Mouse (Mus musculus) neural tube, embryonic 14.5 days (tissue): ENCODE data around the gene Slc35a1. TPM values are rescaled to one million over a fixed set of nuclear protein-coding genes. Genes with fewer than 3 reads are reported as not detected.
A peak's percentile ranks its signal among the peaks of the same experiment; 100 is the strongest.
"Not testable (repeated sequence)": the region's sequence is repeated elsewhere in the genome, so short reads cannot be mapped to it uniquely, and the experiment has no call there.

Experiments used
- ATAC-seq: fragments of 200-750 bp; cut with Nextera tagmentation; 2 replicates; pipeline ENCODE4 v1.8.0; 2017; ENCODE audit warnings: low read depth, mild to moderate bottlenecking, moderate TSS enrichment, moderate library complexity
- H3K27ac ChIP-seq: fragments of 300-500 bp; sonication (generic); 2 replicates; pipeline ENCODE4 v1.5.1; 2014; ENCODE audit warnings: low read depth, mild to moderate bottlenecking, control low read depth, low read length, moderate library complexity, mixed read lengths
- H3K27me3 ChIP-seq: fragments of 300-500 bp; sonication (generic); 2 replicates; pipeline ENCODE4 v1.6.1; 2014; ENCODE audit warnings: low read length; ENCODE audit not compliant: control insufficient read depth, insufficient read depth
- H3K36me3 ChIP-seq: fragments of 300-500 bp; sonication (generic); 2 replicates; pipeline ENCODE4 v1.6.1; 2014; ENCODE audit warnings: low read length, mixed read lengths; ENCODE audit not compliant: control insufficient read depth, insufficient read depth
- H3K4me1 ChIP-seq: fragments of 300-500 bp; sonication (generic); 2 replicates; pipeline ENCODE4 v1.6.1; 2014; ENCODE audit warnings: low read length; ENCODE audit not compliant: control insufficient read depth, insufficient read depth
- H3K4me2 ChIP-seq: fragments of 300-500 bp; sonication (generic); 2 replicates; pipeline ENCODE4 v1.6.1; 2014; ENCODE audit warnings: mild to moderate bottlenecking, low read depth, low read length, control low read depth
- H3K4me3 ChIP-seq: fragments of 300-500 bp; sonication (generic); 2 replicates; pipeline ENCODE4 v1.5.1; 2014; ENCODE audit warnings: low read depth, low read length, control low read depth, mixed read lengths
- H3K9ac ChIP-seq: fragments of 300-500 bp; sonication (generic); replicated peaks from 2 replicates; pipeline ENCODE4 v1.6.1; 2014; ENCODE audit warnings: low read depth, mild to moderate bottlenecking, control low read depth, low read length, mixed read lengths
- H3K9me3 ChIP-seq: fragments of 300-500 bp; sonication (generic); 2 replicates; pipeline ENCODE4 v1.6.1; 2016; ENCODE audit warnings: low read length; ENCODE audit not compliant: control insufficient read depth
- WGBS: fragments of 180-500 bp; shearing (Covaris S2); extraction: QIAGEN DNeasy Blood & Tissue Kit; methylation state at CpG from one replicate; pipeline ENCODE4 v1.1.7; 2014; 5-methylcytosine and 5-hydroxymethylcytosine counted together
- polyA plus RNA-seq: library from polyadenylated mRNA; unstranded; fragments of >200 nt; fragmentation: Nextera tagmentation; extraction: Ambion mirVana; gene quantifications from 2 replicates; pipeline ENCODE4 v1.2.1, GENCODE M21; 2014

Gene Slc35a1
- polyA plus RNA-seq = 51.4 and 55.5 TPM in 2 replicates

- peaks cover 5% of the 10 kb centered on the region; the same call in 1 of the 2 replicates for H3K4me1 ChIP-seq
- peak; percentile 98 for ATAC-seq
- WGBS = under 1% methylated on average over 63 of the region's 65 CpGs
Measured at GRCm38 (mm10) chr4:34686874-34687567, at the start of gene Slc35a1. TSS of gene Slc35a1 (minus strand) at chr4:34687438.

GRCm38 (mm10) chr4:34734461-34734860 lies 47.2 kb upstream of the Slc35a1 start:
- Histone ChIP-seq H3K27me3 (no peaks in the 10 kb centered on the region), H3K4me3 (no peak overlapping the region), H3K4me2 (no peak overlapping the region), H3K36me3 (no peaks in the 10 kb centered on the region), H3K27ac (no peak overlapping the region), H3K9me3 (no peaks in the 10 kb centered on the region), H3K4me1 (no peaks in the 10 kb centered on the region), H3K9ac (no peak overlapping the region)
- WGBS = 81% methylated on average over 3 of the region's 3 CpGs
- ATAC-seq = no peak

More at GRCm38 (mm10) chr4:34686874-34687567, at the start of gene Slc35a1:
- H3K27ac ChIP-seq = peak within 1 kb of the TSS; percentile 95
- no peaks in the 10 kb centered on the region for H3K9me3 ChIP-seq
- peak within 1 kb of the TSS; percentile 63 for H3K4me3 ChIP-seq
- peaks cover 4% of the 10 kb centered on the region for H3K36me3 ChIP-seq
- peak within 1 kb of the TSS; percentile 64 for H3K4me2 ChIP-seq
- peak within 1 kb of the TSS; percentile 87 for H3K9ac ChIP-seq
- no peaks in the 10 kb centered on the region for H3K27me3 ChIP-seq

GRCm38 (mm10) chr4:34733415-34733814 lies 46.2 kb upstream of the Slc35a1 start:
- 53% methylated on average over 2 of the region's 2 CpGs for WGBS
- not testable (repeated sequence) for H3K4me3 ChIP-seq, H3K9ac ChIP-seq, H3K36me3 ChIP-seq, H3K4me2 ChIP-seq, H3K9me3 ChIP-seq, H3K4me1 ChIP-seq, H3K27ac ChIP-seq, H3K27me3 ChIP-seq, ATAC-seq

DNA sequence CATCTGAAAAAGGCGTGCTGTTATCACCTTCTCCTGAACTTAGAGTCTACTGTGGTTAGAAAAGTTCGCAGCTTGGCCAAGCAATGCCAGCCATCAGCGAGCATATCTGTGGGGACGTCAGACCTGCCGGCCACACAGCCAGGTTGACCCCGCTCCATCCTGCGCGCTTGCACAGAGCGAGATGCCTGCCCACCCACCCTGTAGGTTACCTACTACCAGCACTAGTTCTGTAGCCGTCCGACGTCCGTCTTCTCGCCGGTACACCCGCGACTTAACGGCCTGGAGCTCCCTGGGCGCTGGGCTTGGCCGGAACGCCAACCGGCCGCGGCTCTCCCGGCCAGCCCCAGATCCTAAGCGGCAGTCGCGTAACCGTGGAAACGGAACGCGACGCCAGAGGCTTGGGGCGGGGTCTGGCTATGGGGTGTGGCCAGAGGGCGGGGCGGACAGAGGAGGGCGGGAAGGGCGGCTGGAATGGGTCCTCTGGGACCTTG lies 42.7 kb upstream of the Slc35a1 start, which contains the start of gene Cfap206:
Gene Cfap206 (minus strand): TSS at position 356 of the 491 bp plus-strand sequence.
- peak; percentile 96 for ATAC-seq

DNA sequence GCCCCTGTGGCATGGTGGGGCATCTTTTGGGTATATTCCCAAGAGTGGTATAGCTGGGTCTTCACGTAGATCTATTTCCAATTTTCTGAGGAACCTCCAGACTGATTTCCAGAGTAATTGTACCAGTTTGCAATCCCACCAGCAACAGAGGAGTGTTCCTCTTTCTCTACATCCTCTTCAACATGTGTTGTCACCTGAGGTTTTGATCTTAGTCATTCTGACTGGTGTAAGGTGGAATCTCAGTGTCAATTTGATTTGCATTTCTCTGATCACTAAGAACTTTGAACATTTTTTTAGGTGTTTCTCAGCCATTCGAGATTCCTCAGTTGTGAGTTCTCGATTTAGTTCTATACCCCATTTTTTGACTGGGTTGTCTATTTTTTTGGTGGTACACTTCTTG lies 38.5 kb upstream of the Slc35a1 start:
- H3K4me2 ChIP-seq, H3K36me3 ChIP-seq, H3K4me3 ChIP-seq, H3K27me3 ChIP-seq, H3K9ac ChIP-seq, H3K27ac ChIP-seq, ATAC-seq, H3K9me3 ChIP-seq, H3K4me1 ChIP-seq: not testable (repeated sequence)
- WGBS = 94% methylated on average over 3 of the region's 3 CpGs

More for the DNA sequence above, 42.7 kb upstream of the Slc35a1 start, which contains the start of gene Cfap206:
- peak within 1 kb of the TSS; percentile 45 for H3K4me3 ChIP-seq
- no peak within 1 kb of the TSS for H3K27ac ChIP-seq
- H3K36me3 ChIP-seq = no peaks in the 10 kb centered on the region
- peak within 1 kb of the TSS; percentile 25; the same call in 1 of the 2 replicates for H3K9ac ChIP-seq
- no peaks in the 10 kb centered on the region for H3K9me3 ChIP-seq
- WGBS = under 1% methylated on average over 38 of the region's 38 CpGs
- peak within 1 kb of the TSS; percentile 94 for H3K4me2 ChIP-seq
- H3K27me3 ChIP-seq = no peaks in the 10 kb centered on the region
- H3K4me1 ChIP-seq = no peaks in the 10 kb centered on the region

DNA sequence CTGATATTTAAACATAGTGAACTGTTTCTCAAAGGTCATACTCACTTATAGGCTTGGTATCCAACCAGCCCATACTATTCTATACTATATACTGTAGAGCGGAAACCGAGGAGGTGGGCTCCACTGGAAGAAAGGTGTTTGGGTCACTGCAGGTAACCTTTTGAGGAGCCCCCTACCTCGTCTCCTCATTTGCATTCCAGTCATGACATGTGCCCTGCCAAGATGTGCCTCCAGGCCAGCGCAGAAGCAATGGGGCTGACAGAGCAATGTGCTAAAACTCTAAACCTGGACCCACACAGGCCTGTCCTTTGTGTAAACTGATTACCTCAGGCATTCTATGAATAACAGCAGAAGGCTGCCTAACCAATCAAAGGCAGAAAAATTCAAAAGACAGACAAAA lies 37.1 kb upstream of the Slc35a1 start:
- H3K36me3 ChIP-seq = no peaks in the 10 kb centered on the region
- ATAC-seq = no peak
- WGBS = 57% methylated on average over 4 of the region's 4 CpGs

DNA sequence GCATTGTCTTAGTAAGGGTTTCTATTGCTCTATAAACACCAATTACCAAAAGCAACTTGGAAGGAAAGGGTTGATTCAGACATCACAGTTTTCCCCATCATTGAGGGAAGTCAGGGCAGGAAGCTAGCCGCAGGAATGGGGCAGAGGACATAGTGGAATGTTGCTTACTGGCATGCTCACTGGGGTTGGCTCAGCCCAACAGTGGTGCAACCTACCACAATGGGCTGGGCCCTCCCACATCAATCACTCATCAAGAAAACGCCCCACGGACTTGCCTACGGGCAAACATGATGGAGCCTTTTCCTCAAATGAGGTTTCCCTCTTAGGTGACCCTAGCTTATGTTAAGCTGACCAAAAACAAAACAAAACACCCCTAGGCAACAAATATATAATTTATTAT lies 35.9 kb upstream of the Slc35a1 start:
- WGBS = 77% methylated on average over 4 of the region's 4 CpGs
- no peaks in the 10 kb centered on the region for H3K27me3 ChIP-seq
- H3K4me1 ChIP-seq = no peaks in the 10 kb centered on the region
- H3K36me3 ChIP-seq = no peaks in the 10 kb centered on the region
- H3K9ac ChIP-seq = no peak overlapping the region
- H3K4me3 ChIP-seq = no peak overlapping the region
- no peak overlapping the region for H3K27ac ChIP-seq
- H3K4me2 ChIP-seq = no peak overlapping the region
- ATAC-seq = no peak
- no peaks in the 10 kb centered on the region for H3K9me3 ChIP-seq

More for the DNA sequence above, 37.1 kb upstream of the Slc35a1 start:
- no peak overlapping the region for H3K4me2 ChIP-seq
- H3K27me3 ChIP-seq = no peaks in the 10 kb centered on the region
- no peaks in the 10 kb centered on the region for H3K4me1 ChIP-seq
- H3K9ac ChIP-seq = no peak overlapping the region
- H3K4me3 ChIP-seq = no peak overlapping the region
- no peak overlapping the region for H3K27ac ChIP-seq
- no peaks in the 10 kb centered on the region for H3K9me3 ChIP-seq

DNA sequence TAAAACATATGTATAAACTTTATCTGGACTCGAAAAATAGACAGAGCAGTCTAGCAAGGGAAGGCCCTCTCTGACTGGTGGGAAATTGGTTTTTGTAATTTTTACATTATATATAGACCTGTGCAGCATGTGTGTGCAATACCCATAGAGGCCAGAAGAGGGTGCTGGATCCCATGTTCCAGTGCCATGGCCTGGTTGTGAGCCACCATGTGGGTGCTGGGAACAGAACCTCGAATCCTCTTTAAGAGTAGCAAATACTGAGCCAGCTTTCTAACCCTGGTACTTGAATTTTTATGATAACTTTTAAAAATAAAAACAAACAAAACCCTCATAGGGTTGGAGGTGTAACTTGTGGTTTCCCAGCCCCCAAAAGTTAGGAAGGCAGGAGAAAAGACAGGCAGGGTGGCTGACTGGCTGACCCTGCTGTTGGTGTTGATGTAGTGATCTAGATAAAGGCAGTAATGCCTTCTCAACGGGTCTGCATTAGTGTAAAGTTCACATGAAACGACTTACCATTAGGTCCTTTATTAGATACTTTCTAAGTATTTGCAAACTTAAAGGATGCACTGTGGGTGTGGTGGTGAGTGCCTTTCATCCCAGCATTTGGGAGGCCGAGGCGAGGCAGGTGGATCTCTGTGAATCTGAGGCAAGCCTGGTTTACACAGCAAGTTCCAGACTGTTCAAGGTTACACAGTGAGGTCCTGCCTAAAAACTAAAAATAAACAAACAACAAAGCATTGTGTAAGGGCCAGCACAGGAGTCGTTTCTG lies 33.1 kb upstream of the Slc35a1 start:
- Histone ChIP-seq H3K9ac (no peak overlapping the region), H3K4me1 (no peaks in the 10 kb centered on the region), H3K27me3 (no peaks in the 10 kb centered on the region), H3K27ac (no peak overlapping the region), H3K36me3 (no peaks in the 10 kb centered on the region), H3K9me3 (no peaks in the 10 kb centered on the region), H3K4me2 (no peak overlapping the region), H3K4me3 (no peak overlapping the region)
- no peak for ATAC-seq
- 94% methylated on average over 7 of the region's 7 CpGs for whole genome bisulfite sequencing

DNA sequence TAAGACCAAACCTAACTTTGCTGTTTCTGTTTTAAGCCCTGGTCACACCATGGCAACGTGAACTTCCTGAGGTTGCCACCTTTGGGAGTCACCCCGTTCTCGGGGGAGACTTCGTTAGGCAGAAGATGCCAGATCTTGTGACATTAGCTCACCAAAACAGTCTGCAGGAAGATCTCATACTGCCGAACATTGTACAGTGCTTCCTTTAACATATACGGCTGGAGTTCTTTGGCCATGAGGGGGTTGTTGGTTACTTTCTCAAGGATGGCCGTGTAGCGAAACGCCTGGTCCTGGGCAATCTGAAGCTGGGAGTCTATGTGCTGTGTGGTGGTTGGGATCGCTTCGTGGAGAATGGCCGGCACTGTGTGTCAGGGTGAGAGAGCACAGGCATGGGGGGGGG lies 32.2 kb upstream of the Slc35a1 start:
- H3K4me2 ChIP-seq = no peak overlapping the region
- no peaks in the 10 kb centered on the region for H3K27me3 ChIP-seq
- H3K4me1 ChIP-seq = no peaks in the 10 kb centered on the region
- no peaks in the 10 kb centered on the region for H3K9me3 ChIP-seq
- H3K36me3 ChIP-seq = no peaks in the 10 kb centered on the region
- 97% methylated on average over 12 of the region's 12 CpGs for WGBS
- no peak overlapping the region for H3K4me3 ChIP-seq
- H3K9ac ChIP-seq = no peak overlapping the region
- H3K27ac ChIP-seq = no peak overlapping the region
- no peak for ATAC-seq
